Mouse (Mus musculus): ENCODE data around the gene Xntrpc. TPM values are rescaled to one million over a fixed set of nuclear protein-coding genes. Genes with fewer than 3 reads are reported as not detected.
A peak's percentile ranks its signal among the peaks of the same experiment; 100 is the strongest.
"Not testable (repeated sequence)": the region's sequence is repeated elsewhere in the genome, so short reads cannot be mapped to it uniquely, and the experiment has no call there.

Xntrpc gene
- polyA plus RNA-seq, 1 experiment from 2014 or later, result 0.75 TPM

GRCm38 (mm10) chr7:102042314-102042713 lies 23.2 kb upstream of the Xntrpc start:
- Histone ChIP-seq H3K36me3 (peaks cover 2% of the 10 kb centered on the region), H3K4me2 (replicated peaks) (no peak overlapping the region), H3K9ac (no peak overlapping the region), H3K27me3 (replicated peaks) (no peaks in the 10 kb centered on the region), H3K4me1 (replicated peaks) (no peaks in the 10 kb centered on the region), H3K9me3 (no peaks in the 10 kb centered on the region), H3K27ac (no peak overlapping the region), H3K4me3 (replicated peaks) (no peak overlapping the region)
- WGBS, result 59% methylated on average over 2 of the region's 2 CpGs
- ATAC-seq, result no peak

- H3K27ac ChIP-seq; H3K36me3 ChIP-seq; H3K9ac ChIP-seq; ATAC-seq; H3K27me3 ChIP-seq (replicated peaks); H3K4me2 ChIP-seq (replicated peaks); H3K4me1 ChIP-seq (replicated peaks); H3K4me3 ChIP-seq (replicated peaks); H3K9me3 ChIP-seq: not testable (repeated sequence)
Measured at GRCm38 (mm10) chr7:102048524-102048923, 17.0 kb upstream of the Xntrpc start.

- WGBS, result 72% methylated on average over 3 of the region's 3 CpGs
- ATAC-seq, result no peak
- peaks cover 9% of the 10 kb centered on the region; the same call in 1 of the 2 replicates for H3K4me1 ChIP-seq (replicated peaks)
Measured at GRCm38 (mm10) chr7:102061353-102061752, 4.2 kb upstream of the Xntrpc start.

GRCm38 (mm10) chr7:102062203-102062602 lies 3.3 kb upstream of the Xntrpc start:
- Histone ChIP-seq H3K36me3 (peaks cover 5% of the 10 kb centered on the region; the same call in 1 of the 2 replicates), H3K27me3 (replicated peaks) (no peaks in the 10 kb centered on the region), H3K9me3 (no peaks in the 10 kb centered on the region), H3K4me1 (replicated peaks) (peaks cover 12% of the 10 kb centered on the region; the same call in 1 of the 2 replicates), H3K4me3 (replicated peaks) (no peak overlapping the region), H3K27ac (0 out of 2 replicates have a peak overlapping the region, but pooled peaks have one; percentile 25), H3K9ac (no peak overlapping the region), H3K4me2 (replicated peaks) (0 out of 2 replicates have a peak overlapping the region, but pooled peaks have one; percentile 20)
- 64% methylated on average over 1 of the region's 1 CpGs for WGBS
- ATAC-seq, result peak; percentile 42

More at GRCm38 (mm10) chr7:102061353-102061752, 4.2 kb upstream of the Xntrpc start:
- Histone ChIP-seq H3K27me3 (replicated peaks) (no peaks in the 10 kb centered on the region), H3K9me3 (no peaks in the 10 kb centered on the region), H3K27ac (no peak overlapping the region), H3K36me3 (peaks cover 5% of the 10 kb centered on the region; the same call in 1 of the 2 replicates), H3K4me3 (replicated peaks) (no peak overlapping the region), H3K9ac (no peak overlapping the region), H3K4me2 (replicated peaks) (no peak overlapping the region)

GRCm38 (mm10) chr7:102063891-102064290 lies 1.6 kb upstream of the Xntrpc start:
- Histone ChIP-seq H3K27ac (0 out of 2 replicates have a peak overlapping the region, but pooled peaks have one; percentile 11), H3K9me3 (no peaks in the 10 kb centered on the region), H3K4me1 (replicated peaks) (peaks cover 12% of the 10 kb centered on the region; the same call in 1 of the 2 replicates), H3K9ac (no peak overlapping the region), H3K27me3 (replicated peaks) (no peaks in the 10 kb centered on the region), H3K4me3 (replicated peaks) (peak overlapping the region; percentile 65), H3K4me2 (replicated peaks) (peak overlapping the region; percentile 67), H3K36me3 (peaks cover 4% of the 10 kb centered on the region; the same call in 1 of the 2 replicates)
- WGBS, result 69% methylated on average over 9 of the region's 9 CpGs
- no peak for ATAC-seq

- peak; percentile 12 for ATAC-seq
- Histone ChIP-seq H3K27me3 (replicated peaks) (no peaks in the 10 kb centered on the region), H3K27ac (peak overlapping the region; percentile 71; the same call in 1 of the 2 replicates), H3K4me2 (replicated peaks) (peak overlapping the region; percentile 67), H3K36me3 (no peaks in the 10 kb centered on the region), H3K4me1 (replicated peaks) (peaks cover 12% of the 10 kb centered on the region; the same call in 1 of the 2 replicates), H3K9me3 (no peaks in the 10 kb centered on the region), H3K9ac (peak overlapping the region; percentile 64), H3K4me3 (replicated peaks) (peak overlapping the region; percentile 65)
- under 1% methylated on average over 9 of the region's 9 CpGs for WGBS
Measured at GRCm38 (mm10) chr7:102064655-102065045, 863 bp upstream of the Xntrpc start.

GRCm38 (mm10) chr7:102066363-102066762 lies 850 bp downstream of the Xntrpc start:
- Histone ChIP-seq H3K36me3 (no peaks in the 10 kb centered on the region), H3K27me3 (replicated peaks) (no peaks in the 10 kb centered on the region), H3K27ac (no peak overlapping the region), H3K9me3 (no peaks in the 10 kb centered on the region), H3K9ac (0 out of 2 replicates have a peak overlapping the region, but pooled peaks have one; percentile 23), H3K4me3 (replicated peaks) (peak overlapping the region; percentile 65), H3K4me2 (replicated peaks) (peak overlapping the region; percentile 67), H3K4me1 (replicated peaks) (peaks cover 12% of the 10 kb centered on the region; the same call in 1 of the 2 replicates)
- WGBS, result 60% methylated on average over 6 of the region's 6 CpGs
- no peak for ATAC-seq

- H3K27ac ChIP-seq, result no peak overlapping the region
- H3K4me1 ChIP-seq (replicated peaks), result no peaks in the 10 kb centered on the region
- H3K27me3 ChIP-seq (replicated peaks), result no peaks in the 10 kb centered on the region
- ATAC-seq, result no peak
- WGBS, result 84% methylated on average over 7 of the region's 7 CpGs
- no peak overlapping the region for H3K4me3 ChIP-seq (replicated peaks)
- H3K36me3 ChIP-seq, result peaks cover 42% of the 10 kb centered on the region
- H3K9me3 ChIP-seq, result no peaks in the 10 kb centered on the region
- no peak overlapping the region for H3K4me2 ChIP-seq (replicated peaks)
- no peak overlapping the region for H3K9ac ChIP-seq
Measured at GRCm38 (mm10) chr7:102076714-102077296, 11.3 kb downstream of the Xntrpc start.

GRCm38 (mm10) chr7:102078517-102078916 lies 13.0 kb downstream of the Xntrpc start:
- no peaks in the 10 kb centered on the region for H3K9me3 ChIP-seq
- no peaks in the 10 kb centered on the region for H3K4me1 ChIP-seq (replicated peaks)
- no peaks in the 10 kb centered on the region for H3K27me3 ChIP-seq (replicated peaks)
- H3K4me3 ChIP-seq (replicated peaks), result no peak overlapping the region
- H3K9ac ChIP-seq, result no peak overlapping the region
- H3K36me3 ChIP-seq, result peaks cover 46% of the 10 kb centered on the region
- no peak overlapping the region for H3K27ac ChIP-seq
- no peak overlapping the region for H3K4me2 ChIP-seq (replicated peaks)
- WGBS, result 73% methylated on average over 7 of the region's 7 CpGs
- ATAC-seq, result no peak

- 82% methylated on average over 8 of the region's 8 CpGs for WGBS
- peaks cover 42% of the 10 kb centered on the region for H3K36me3 ChIP-seq
Measured at GRCm38 (mm10) chr7:102080311-102080710, 14.8 kb downstream of the Xntrpc start.

GRCm38 (mm10) chr7:102081784-102082183 lies 16.3 kb downstream of the Xntrpc start:
- H3K27ac ChIP-seq, result no peak overlapping the region

More at GRCm38 (mm10) chr7:102080311-102080710, 14.8 kb downstream of the Xntrpc start:
- H3K9ac ChIP-seq, result no peak overlapping the region
- ATAC-seq, result no peak
- H3K4me1 ChIP-seq (replicated peaks), result no peaks in the 10 kb centered on the region
- no peak overlapping the region for H3K4me3 ChIP-seq (replicated peaks)
- no peaks in the 10 kb centered on the region for H3K9me3 ChIP-seq
- H3K4me2 ChIP-seq (replicated peaks), result no peak overlapping the region
- H3K27me3 ChIP-seq (replicated peaks), result no peaks in the 10 kb centered on the region
- no peak overlapping the region for H3K27ac ChIP-seq

GRCm38 (mm10) chr7:102082816-102083215 lies 17.3 kb downstream of the Xntrpc start, which contains the start of gene Trpc2:
Trpc2 (plus strand) TSS chr7:102083116.
- no peak within 1 kb of the TSS for H3K4me3 ChIP-seq (replicated peaks)
- no peak within 1 kb of the TSS for H3K27ac ChIP-seq
- peaks cover 32% of the 10 kb centered on the region for H3K36me3 ChIP-seq
- H3K9ac ChIP-seq, result no peak within 1 kb of the TSS
- no peaks in the 10 kb centered on the region for H3K27me3 ChIP-seq (replicated peaks)
- H3K4me1 ChIP-seq (replicated peaks), result no peaks in the 10 kb centered on the region
- WGBS, result 89% methylated on average over 5 of the region's 5 CpGs
- H3K4me2 ChIP-seq (replicated peaks), result no peak within 1 kb of the TSS
- no peaks in the 10 kb centered on the region for H3K9me3 ChIP-seq
- ATAC-seq, result no peak

More at GRCm38 (mm10) chr7:102081784-102082183, 16.3 kb downstream of the Xntrpc start:
- no peak overlapping the region for H3K4me2 ChIP-seq (replicated peaks)
- H3K9me3 ChIP-seq, result no peaks in the 10 kb centered on the region
- no peaks in the 10 kb centered on the region for H3K27me3 ChIP-seq (replicated peaks)
- H3K4me1 ChIP-seq (replicated peaks), result no peaks in the 10 kb centered on the region
- H3K4me3 ChIP-seq (replicated peaks), result no peak overlapping the region
- no peak for ATAC-seq
- 95% methylated on average over 5 of the region's 5 CpGs for WGBS
- H3K9ac ChIP-seq, result no peak overlapping the region
- peaks cover 36% of the 10 kb centered on the region for H3K36me3 ChIP-seq
